Mouse (Mus musculus): ENCODE measurements around the gene Cavin2.

Gene Cavin2

GRCm38 (mm10) chr1:51288755-51289619 lies at the start of gene Cavin2:
Gene Cavin2 (plus strand): TSS chr1:51289126.
- DNase-seq (ENCODE audit: low spot score in 2 of 2): no peak

DNA sequence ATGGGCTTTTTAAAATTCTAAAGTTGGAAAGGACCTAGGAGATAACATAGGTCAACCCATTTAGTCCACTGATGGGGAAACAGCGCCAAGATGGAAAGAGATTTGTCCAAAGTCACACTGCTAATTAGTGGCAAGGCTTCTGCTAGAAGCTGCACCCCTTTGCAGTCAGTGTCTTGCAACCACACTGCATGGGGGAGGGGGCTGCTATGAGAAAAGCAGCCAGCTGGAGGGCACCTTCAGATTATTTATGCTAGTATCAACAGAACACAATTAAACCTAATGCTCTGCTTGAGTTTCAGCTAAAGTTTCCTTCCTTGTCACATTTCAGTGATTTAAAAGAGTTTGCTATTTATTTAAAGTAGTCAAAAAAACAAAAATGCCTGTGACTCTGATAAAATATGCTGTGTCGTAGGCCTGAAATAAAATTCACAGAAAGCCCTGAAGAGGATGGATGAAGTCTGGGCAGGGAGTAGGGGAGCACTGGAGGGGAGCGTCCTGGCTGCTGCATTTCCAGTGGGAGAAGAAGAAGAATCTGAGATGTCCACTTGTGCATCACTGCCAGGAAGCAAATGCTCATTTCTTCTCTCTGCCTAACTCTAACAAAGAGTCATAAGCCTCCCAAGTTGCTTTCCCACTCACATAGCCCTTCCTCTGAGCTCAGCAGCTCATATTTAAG lies 47.5 kb upstream of the Cavin2 start:
- DNase-seq (ENCODE audit: low spot score in 2 of 2): no peak

DNA sequence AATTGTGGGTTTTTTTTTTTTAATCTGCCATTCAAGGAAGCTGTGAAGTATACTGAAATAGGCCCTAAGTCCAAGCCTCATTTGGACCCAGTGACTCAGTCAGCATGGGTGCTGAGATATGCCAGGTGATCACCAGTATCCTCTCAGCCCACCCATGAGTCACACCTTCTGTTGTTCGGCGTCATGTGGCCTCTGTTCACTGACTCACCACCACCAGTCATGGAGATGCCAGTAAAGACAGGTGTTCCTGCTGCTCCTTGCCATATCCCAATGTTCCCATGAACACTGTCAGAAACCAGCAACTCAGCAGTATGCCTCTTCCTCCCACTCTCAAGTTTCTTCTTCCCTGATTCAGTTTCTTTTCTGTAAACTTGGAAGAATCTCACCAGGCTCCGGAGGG lies 45.6 kb upstream of the Cavin2 start:
- DNase-seq (ENCODE audit: low spot score in 2 of 2): peak; percentile 64 to 72

- no peak for DNase-seq (ENCODE audit: low spot score in 2 of 2)
These were observed 45.1 kb upstream of the Cavin2 start for GRCm38 (mm10) chr1:51243869-51244268.

DNA sequence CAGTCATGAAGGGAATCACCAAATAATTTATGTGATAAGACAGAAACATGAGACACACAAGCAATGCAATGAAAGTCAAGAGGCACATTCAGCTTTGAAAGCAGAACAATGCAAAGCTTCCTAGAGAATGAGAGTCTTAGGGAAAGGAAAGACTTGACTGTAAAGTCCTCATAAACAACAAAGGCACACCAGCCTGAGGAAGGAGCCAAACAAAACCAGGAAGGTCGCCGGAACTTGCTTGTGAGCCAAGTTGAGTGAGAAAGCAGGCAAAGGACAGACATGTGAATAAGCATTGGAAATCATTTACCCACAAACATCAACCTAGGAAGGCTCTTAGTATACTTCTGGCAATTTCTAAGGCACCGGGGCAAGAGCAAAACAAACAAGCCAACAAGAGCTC lies 43.5 kb upstream of the Cavin2 start:
- no peak for DNase-seq (ENCODE audit: low spot score in 2 of 2)

DNA sequence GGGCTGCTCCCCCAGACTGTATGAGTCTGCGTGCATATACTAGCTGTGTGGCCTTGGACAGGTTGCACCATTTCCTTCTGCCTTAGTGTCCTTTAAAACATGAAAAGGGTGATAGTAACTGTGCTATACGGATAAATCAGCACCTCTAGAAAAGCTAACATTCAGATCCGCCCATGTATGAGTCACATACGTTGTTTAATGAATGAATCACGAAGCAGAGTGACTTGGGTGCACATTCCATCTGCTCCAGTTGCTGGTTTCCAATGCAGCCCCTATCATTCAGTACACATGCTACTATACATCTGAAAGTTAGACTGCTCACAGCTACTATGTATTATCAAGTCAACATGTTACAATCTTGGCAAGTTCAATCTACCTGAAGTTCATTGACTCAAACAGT lies 38.6 kb upstream of the Cavin2 start:
- DNase-seq (ENCODE audit: low spot score in 2 of 2): no peak

- no peak for DNase-seq (ENCODE audit: low spot score in 2 of 2)
These were observed 23.7 kb upstream of the Cavin2 start for GRCm38 (mm10) chr1:51265118-51265800.

DNA sequence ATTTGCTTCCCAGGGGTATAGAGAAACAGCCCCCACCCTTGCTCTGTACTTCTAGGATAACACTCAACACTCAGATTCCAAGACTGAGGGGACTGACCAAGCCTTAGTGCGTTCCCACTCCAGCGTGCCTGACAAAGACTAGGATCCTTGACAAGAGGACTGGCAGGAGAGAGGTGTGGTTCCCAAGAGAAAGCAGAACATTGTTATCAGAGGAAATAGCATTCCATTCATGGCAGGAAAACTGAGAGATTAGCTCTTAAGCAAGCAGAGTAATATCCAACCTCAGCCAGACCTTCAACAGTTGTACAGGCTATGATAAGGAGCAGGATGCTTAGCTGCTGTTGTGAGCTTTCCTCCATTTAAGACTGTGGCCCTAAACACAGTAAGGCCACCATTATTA lies 23.0 kb upstream of the Cavin2 start:
- no peak for DNase-seq (ENCODE audit: low spot score in 2 of 2)

DNA sequence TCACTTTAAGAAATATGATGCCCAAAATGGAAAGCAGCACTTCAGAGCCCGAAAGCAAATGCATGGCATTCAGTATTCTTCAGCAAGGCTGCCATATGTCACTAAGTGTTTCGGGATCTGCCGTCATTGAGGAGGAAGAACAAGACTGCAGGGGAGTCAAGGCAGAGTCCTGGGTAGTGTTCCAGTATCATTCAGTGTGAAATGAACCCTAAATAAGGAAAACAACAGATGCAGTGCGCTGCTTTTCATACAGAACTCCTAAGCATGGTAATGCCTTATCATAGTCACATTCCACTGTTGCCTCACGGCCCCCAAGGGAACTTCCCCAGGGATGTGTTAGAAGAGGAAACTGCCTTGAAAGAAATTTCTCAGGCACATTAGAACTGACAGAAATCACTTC lies 21.8 kb upstream of the Cavin2 start:
- DNase-seq (ENCODE audit: low spot score in 2 of 2): peak; percentile 40 to 69

DNA sequence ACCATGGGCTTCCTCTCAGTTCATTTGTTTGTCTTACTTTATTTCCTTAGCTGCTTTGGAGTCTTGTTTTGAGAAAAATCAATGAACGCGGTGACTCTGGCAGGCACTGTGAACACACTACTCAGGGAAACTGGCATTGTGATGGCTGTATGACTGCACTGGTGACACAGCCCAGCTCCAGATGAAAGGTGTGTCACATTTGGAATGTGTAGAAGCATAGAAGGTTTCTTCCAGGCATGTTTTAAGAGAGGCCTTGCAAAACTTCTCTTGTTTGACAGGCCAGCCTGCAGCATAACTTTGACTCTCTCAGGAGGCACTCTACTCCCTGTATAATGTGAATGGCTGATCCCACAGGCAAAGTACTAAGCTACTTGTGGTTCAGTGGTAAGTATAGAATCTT lies 20.7 kb upstream of the Cavin2 start:
- DNase-seq (ENCODE audit: low spot score in 2 of 2): no peak

DNA sequence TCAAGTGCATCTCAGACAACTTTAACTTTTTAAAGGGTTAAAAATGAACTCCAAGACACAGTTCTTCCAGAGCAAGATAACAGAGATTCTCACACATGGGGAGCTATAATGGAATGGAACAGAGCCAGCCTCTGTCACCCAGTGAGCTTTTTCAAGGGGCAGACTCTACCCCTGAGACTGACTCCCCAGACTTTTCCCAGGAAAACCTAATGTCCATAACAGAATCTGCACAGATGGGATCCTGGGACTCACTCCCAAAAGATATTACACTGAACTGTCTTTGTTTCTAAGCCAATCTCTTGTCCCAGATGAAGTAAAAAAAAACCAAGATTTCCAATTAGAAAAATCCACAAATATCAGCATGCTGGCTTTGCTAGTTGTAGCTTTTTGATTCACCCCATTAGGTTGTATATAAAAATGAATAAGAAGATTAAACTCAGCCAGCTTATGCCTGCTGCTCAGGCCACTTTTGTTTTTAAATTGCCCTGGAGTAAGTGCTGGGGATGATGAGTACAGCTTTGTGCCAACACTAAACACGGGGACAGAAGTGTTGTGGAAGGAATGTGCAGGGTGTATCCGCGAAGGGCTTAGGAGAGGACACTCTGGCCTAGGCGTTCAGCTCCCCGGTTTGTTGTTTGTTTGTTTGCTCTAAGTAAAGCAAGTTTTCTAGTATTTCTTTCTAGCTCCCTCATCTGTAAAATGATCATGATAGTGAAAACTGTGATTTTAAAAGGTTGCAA lies 18.6 kb upstream of the Cavin2 start:
- no peak for DNase-seq (ENCODE audit: low spot score in 2 of 2)

DNA sequence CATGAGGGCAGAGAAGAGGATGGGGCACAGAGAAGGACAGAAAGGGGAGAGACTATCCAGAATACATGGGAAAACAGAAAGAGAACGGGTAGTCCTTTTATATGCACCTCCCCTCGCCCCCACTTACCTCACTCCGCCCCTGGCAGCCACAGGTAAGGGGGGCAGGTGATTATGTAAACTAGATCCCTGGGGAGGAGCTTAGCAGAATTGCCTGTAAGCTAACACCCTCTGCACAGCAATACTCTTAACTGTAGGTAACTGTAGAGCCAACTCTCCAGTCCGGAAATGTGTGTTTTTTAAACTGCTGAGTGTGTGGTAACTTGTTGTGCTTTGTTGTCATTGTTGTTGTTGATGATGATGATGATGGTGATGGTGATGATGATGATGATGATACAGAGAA lies 17.1 kb upstream of the Cavin2 start:
- DNase-seq (ENCODE audit: low spot score in 2 of 2): no peak

GRCm38 (mm10) chr1:51272583-51273201 lies 16.2 kb upstream of the Cavin2 start:
- DNase-seq (ENCODE audit: low spot score in 2 of 2): no peak

DNA sequence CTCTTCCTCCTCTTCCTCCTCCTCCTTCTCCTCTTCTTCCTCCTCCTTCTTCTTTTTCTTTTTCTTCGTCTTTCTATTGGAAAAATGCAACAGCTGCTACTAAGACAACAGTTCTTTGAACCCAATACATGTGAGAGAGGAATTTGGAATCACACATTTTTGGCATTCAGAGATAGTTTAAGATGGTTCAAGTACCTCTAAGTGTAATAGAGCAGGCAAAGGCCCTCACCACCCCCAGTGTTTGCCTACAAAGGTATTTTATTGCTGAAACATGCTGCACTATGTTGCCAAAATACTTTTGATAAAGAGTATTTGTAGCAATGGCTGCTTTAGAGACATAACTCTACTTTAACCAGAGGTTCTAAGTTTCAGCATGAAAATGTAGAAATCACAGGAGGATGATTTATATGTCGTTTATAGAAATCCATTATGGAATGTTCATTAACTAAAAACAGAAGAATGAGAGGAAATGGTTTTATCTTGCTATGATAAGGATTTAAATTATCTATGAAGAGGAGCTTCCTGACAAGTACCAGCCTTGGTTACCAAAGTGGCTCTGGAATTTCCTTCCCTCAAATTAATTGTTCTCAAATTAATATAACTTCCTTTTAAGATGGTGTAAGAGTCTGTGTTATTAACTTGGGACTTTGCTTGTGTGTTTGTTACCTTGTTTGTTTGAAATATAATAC lies 10.9 kb upstream of the Cavin2 start:
- no peak for DNase-seq (ENCODE audit: low spot score in 2 of 2)

DNA sequence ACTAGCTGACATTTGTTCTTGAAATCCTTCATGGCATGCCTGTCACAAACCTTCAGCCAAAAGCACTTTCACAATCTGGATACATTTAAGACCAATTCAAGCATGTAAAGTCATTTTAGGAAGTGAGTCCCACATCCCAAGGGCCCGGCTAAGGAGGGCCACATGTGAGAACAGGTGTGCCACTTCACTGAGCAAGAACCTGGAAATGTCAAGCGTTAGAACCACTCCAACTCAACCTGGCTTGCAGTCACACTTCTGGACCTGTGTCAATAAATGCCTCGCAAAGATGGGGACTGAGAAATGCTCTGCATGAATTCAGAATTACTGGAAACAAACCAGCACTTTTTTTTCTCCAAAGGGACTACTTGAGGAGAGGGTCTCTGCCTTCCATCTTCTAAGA lies 725 bp upstream of the Cavin2 start:
- no peak for DNase-seq (ENCODE audit: low spot score in 2 of 2)

DNA sequence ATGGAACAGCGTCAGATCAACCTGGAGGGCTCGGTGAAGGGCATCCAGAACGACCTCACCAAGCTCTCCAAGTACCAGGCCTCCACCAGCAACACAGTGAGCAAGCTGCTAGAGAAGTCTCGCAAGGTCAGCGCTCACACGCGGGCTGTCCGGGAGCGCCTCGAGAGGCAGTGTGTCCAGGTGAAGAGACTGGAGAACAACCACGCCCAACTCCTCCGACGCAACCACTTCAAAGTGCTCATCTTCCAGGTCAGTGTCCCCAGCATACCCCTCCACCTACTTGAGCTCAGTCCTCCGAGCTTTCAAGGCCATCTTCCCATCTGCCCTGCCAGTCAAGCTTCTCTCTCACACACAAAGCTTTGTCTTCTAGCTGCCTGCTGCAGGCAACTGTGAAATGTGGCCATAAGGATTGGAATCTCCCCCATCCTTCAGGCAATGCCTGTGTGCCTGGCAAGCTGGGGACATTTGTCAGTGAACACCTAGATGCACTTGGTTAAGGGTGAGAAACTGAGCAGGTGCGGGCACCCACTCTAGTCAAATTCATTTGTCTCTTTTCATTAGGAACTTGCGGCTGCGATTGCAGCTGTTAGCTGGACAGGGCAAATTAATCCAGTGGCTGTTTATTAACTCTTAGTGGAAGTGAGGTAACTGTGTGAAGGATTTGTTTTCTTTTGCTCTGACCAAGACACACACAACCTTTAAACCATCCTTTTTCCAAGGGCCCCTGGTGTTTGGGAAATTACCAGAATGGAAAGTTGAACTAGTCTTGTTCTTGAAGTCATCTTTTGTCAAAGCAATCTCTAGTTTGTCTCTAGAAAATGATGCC lies 907 bp downstream of the Cavin2 start:
- no peak for DNase-seq (ENCODE audit: low spot score in 2 of 2)

- no peak for DNase-seq (ENCODE audit: low spot score in 2 of 2)
These were observed 1.7 kb downstream of the Cavin2 start for GRCm38 (mm10) chr1:51290634-51291033.

DNA sequence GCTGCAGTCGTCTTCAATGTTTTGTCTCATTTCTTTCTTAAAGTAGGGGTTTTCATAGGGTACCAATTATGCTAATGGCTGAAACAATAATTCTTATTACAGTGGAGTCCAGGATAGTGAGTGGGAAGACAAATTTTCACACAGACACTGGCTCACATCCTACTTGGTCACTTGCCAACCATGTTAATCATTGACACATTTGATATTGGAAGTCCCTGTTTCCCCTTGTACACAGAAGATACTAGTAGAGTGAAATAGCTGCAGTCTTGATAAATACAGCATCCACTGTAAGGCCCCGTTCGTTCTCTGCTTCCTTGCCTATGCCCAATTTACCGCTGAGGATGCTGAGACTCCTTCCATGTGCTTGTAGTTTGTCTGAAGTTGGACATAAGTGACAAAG lies 3.4 kb downstream of the Cavin2 start:
- DNase-seq (ENCODE audit: low spot score in 2 of 2): no peak

DNA sequence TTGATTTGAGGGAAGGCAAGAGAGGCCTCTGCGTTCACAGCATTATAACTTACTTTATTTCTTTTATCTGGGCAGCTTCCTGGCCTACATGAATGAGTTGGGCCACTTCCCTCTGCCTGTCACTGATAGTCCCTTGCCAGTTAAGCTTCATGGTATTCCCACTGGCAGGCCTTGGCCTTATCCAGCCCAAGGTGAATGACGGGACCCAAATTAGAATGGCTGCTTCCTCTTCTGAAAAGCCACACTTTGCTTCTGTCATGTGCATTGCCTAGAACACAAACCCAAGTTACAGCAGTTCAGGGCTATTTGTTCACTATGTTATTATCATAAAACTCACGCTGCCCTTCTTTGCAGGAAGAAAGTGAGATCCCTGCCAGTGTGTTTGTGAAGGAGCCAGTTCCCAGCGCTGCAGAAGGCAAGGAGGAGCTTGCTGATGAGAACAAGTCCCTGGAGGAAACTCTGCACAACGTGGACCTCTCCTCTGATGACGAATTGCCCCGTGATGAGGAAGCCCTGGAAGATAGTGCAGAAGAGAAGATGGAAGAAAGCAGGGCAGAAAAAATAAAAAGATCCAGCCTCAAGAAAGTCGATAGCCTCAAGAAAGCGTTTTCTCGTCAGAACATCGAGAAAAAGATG lies 11.5 kb downstream of the Cavin2 start:
- DNase-seq (ENCODE audit: low spot score in 2 of 2): no peak

GRCm38 (mm10) chr1:51307056-51307455 lies 18.1 kb downstream of the Cavin2 start:
- no peak for DNase-seq (ENCODE audit: low spot score in 2 of 2)
